Mouse (Mus musculus) heart, embryonic 15.5 days (tissue): ENCODE measurements around the gene Jmy. TPM values are rescaled to one million over a fixed set of nuclear protein-coding genes. Genes with fewer than 3 reads are reported as not detected.
"Not testable (repeated sequence)": the region's sequence is repeated elsewhere in the genome, so short reads cannot be mapped to it uniquely, and the experiment has no call there.

Experiments used
- ATAC-seq: fragments of 200-750 bp; cut with Nextera tagmentation; replicated peaks from 2 replicates; pipeline ENCODE4 v1.8.0; 2017; ENCODE audit warnings: low read depth, moderate TSS enrichment; ENCODE audit not compliant: insufficient number of reproducible peaks, insufficient read depth, low FRiP score
- H3K27ac ChIP-seq: fragments of 300-500 bp; sonication (generic); 2 replicates; pipeline ENCODE4 v1.5.1; 2015; ENCODE audit warnings: mild to moderate bottlenecking, inconsistent platforms
- H3K27me3 ChIP-seq: fragments of 300-500 bp; sonication (generic); 2 replicates; pipeline ENCODE4 v1.6.1; 2015; ENCODE audit warnings: inconsistent platforms
- H3K36me3 ChIP-seq: fragments of 300-500 bp; sonication (generic); 2 replicates; pipeline ENCODE4 v1.6.1; 2015; ENCODE audit warnings: mild to moderate bottlenecking, inconsistent platforms
- H3K4me1 ChIP-seq: fragments of 300-500 bp; sonication (generic); replicated peaks from 2 replicates; pipeline ENCODE4 v1.6.1; 2015; ENCODE audit warnings: inconsistent platforms
- H3K4me2 ChIP-seq: fragments of 300-500 bp; sonication (generic); 2 replicates; pipeline ENCODE4 v1.6.1; 2015; ENCODE audit warnings: inconsistent platforms, mild to moderate bottlenecking, moderate library complexity
- H3K4me3 ChIP-seq: fragments of 300-500 bp; sonication (generic); 2 replicates; pipeline ENCODE4 v1.5.1; 2015; ENCODE audit warnings: mild to moderate bottlenecking, inconsistent platforms
- H3K9ac ChIP-seq: fragments of 300-500 bp; sonication (generic); 2 replicates; pipeline ENCODE4 v1.6.1; 2015; ENCODE audit warnings: mild to moderate bottlenecking, inconsistent platforms
- H3K9me3 ChIP-seq: fragments of 300-500 bp; sonication (generic); replicated peaks from 2 replicates; pipeline ENCODE4 v1.6.1; 2016; ENCODE audit warnings: inconsistent platforms
- WGBS: fragments of 180-500 bp; shearing (Covaris S2); methylation state at CpG from one replicate; pipeline ENCODE4 v1.1.7; 2015; ENCODE audit warnings: mixed read lengths; 5-methylcytosine and 5-hydroxymethylcytosine counted together
- polyA plus RNA-seq: library from polyadenylated mRNA; unstranded; fragments of >200 nt; fragmentation: Nextera tagmentation; extraction: Ambion mirVana; gene quantifications from 2 replicates; pipeline ENCODE4 v1.2.1, GENCODE M21; 2015

Gene Jmy
- polyA plus RNA-seq, result 5.9 and 6.9 TPM in 2 replicates

GRCm38 (mm10) chr13:93499167-93499972, at the start of gene Jmy:
Jmy (minus strand) TSS chr13:93499808.
- peak; percentile 89 for ATAC-seq
- Histone ChIP-seq H3K27me3 (no peaks in the 10 kb centered on the region), H3K27ac (peak within 1 kb of the TSS; percentile 98), H3K36me3 (no peaks in the 10 kb centered on the region), H3K4me1 (peaks cover 16% of the 10 kb centered on the region), H3K4me2 (peak within 1 kb of the TSS; percentile 75), H3K9ac (peak within 1 kb of the TSS; percentile 97), H3K9me3 (no peaks in the 10 kb centered on the region), H3K4me3 (peak within 1 kb of the TSS; percentile 93)
- under 1% methylated on average over 105 of the region's 105 CpGs for WGBS

- H3K4me3 ChIP-seq, result no peak overlapping the region
- H3K27me3 ChIP-seq, result no peaks in the 10 kb centered on the region
- no peak overlapping the region for H3K4me2 ChIP-seq
- H3K4me1 ChIP-seq, result no peaks in the 10 kb centered on the region
- WGBS, result 85% methylated on average over 5 of the region's 5 CpGs
- no peaks in the 10 kb centered on the region for H3K36me3 ChIP-seq
- H3K9me3 ChIP-seq, result no peaks in the 10 kb centered on the region
- no peak overlapping the region for H3K9ac ChIP-seq
- no peak overlapping the region for H3K27ac ChIP-seq
- ATAC-seq, result no peak
These were observed 48.0 kb upstream of the Jmy start for GRCm38 (mm10) chr13:93547641-93548040.

GRCm38 (mm10) chr13:93546011-93546410, 46.4 kb upstream of the Jmy start:
- ATAC-seq, result no peak
- Histone ChIP-seq H3K36me3 (no peaks in the 10 kb centered on the region), H3K4me2 (no peak overlapping the region), H3K27ac (no peak overlapping the region), H3K9ac (no peak overlapping the region), H3K4me3 (no peak overlapping the region), H3K9me3 (no peaks in the 10 kb centered on the region), H3K27me3 (no peaks in the 10 kb centered on the region), H3K4me1 (no peaks in the 10 kb centered on the region)
- 52% methylated on average over 1 of the region's 1 CpGs for WGBS

DNA sequence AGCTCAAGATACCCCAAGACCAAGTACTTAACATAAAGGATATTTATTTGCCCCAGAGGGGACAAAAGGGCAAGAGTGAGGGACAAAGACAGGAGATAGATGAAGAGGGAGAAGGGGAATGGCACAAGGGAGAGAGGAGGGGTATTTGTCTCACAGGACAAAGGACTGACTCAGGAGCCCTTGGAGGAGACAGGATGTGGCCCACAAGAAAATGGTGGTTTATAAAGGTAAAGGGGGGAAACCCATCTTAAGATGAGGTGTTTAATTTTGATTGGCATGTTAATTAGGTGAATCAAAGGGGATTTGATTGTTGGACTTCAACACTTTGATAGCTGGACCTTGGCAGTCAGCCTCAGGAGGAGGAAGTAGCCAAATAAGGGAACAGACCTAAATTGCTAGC, 44.7 kb upstream of the Jmy start:
- Histone ChIP-seq H3K36me3 (no peaks in the 10 kb centered on the region), H3K4me3 (no peak overlapping the region), H3K27me3 (no peaks in the 10 kb centered on the region), H3K27ac (no peak overlapping the region), H3K4me2 (no peak overlapping the region), H3K4me1 (no peaks in the 10 kb centered on the region), H3K9me3 (no peaks in the 10 kb centered on the region), H3K9ac (no peak overlapping the region)
- no peak for ATAC-seq

- WGBS, result 72% methylated on average over 4 of the region's 4 CpGs
- H3K36me3 ChIP-seq, result no peaks in the 10 kb centered on the region
- no peak overlapping the region for H3K4me2 ChIP-seq
- no peaks in the 10 kb centered on the region for H3K4me1 ChIP-seq
- no peak overlapping the region for H3K9ac ChIP-seq
- H3K27me3 ChIP-seq, result no peaks in the 10 kb centered on the region
- ATAC-seq, result no peak
- no peak overlapping the region for H3K27ac ChIP-seq
- no peaks in the 10 kb centered on the region for H3K9me3 ChIP-seq
- H3K4me3 ChIP-seq, result no peak overlapping the region
These were observed 39.7 kb upstream of the Jmy start for GRCm38 (mm10) chr13:93539311-93539710.

DNA sequence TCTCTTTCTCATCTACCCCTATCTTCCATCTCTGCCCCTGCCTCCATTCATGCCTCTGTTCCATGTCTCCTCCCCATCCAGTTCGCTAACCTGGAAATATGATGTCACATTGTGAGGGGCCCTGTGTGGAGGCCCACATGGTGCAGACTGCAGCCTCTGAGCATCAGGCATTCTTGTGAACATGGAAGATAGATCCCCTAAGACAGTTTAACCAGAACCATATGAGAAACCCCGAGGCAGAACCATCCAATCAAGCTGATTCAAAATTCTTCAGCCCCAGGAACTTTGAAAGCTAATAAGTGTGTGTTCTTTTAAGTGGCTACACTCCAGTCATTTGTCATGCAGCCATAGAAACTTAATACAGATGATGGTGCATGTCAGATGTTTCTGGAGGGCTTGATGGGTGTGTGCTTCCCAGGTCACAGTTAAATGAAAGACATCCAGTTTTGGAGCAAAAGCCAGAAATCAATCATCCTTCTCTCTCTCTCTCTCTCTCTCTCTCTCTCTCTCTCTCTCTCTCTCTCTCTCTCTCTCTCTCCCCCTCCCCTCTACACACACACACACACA, 19.2 kb upstream of the Jmy start:
- Histone ChIP-seq H3K9me3 (no peaks in the 10 kb centered on the region), H3K4me3 (no peak overlapping the region), H3K36me3 (no peaks in the 10 kb centered on the region), H3K27me3 (no peaks in the 10 kb centered on the region), H3K4me2 (no peak overlapping the region), H3K9ac (no peak overlapping the region), H3K27ac (no peak overlapping the region), H3K4me1 (peaks cover 4% of the 10 kb centered on the region; the same call in 1 of the 2 replicates)
- ATAC-seq, result no peak
- WGBS, result 66% methylated on average over 2 of the region's 2 CpGs

GRCm38 (mm10) chr13:93517223-93517622, 17.6 kb upstream of the Jmy start:
- H3K4me1 ChIP-seq, result peaks cover 4% of the 10 kb centered on the region; the same call in 1 of the 2 replicates
- no peak for ATAC-seq

DNA sequence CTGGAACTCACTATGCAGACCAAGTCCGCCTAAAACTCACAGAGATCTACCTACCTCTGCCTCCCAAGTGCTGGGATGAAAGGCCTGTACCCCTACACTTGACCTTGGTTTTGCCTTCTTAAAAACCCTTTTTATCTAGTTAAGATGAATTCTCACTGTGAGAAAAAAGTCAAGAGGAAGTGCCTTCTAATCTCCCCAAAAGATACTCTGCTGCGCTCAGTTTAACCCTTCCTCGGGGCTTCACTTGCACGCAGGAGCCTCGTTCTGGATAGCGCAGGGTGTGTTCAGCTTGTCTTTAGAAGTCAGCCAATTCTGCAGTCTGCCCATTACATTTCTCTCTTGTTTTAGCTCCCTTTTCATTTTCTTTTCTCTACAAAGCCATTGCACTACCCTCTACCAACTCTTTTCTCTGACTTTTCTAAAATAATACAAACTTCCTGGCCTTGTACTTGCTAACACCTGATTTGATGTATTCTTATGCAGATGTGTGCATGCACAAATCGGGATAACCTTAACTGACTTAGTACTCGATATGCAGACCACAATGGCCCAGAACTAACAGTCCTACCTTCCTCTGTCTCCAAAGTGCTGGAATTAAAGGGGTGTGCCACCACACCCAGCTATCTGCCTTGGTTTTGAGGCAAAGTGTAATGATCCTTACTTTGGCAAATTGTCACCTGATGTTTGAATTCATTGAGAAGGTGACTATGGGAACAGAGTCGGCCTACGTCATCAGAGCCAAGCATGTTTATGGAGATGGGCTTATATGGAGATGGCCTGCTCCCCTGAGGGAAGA, 14.6 kb upstream of the Jmy start:
- H3K27me3 ChIP-seq, result no peaks in the 10 kb centered on the region
- H3K27ac ChIP-seq, result no peak overlapping the region
- no peak for ATAC-seq
- no peaks in the 10 kb centered on the region for H3K9me3 ChIP-seq
- no peak overlapping the region for H3K9ac ChIP-seq
- no peak overlapping the region for H3K4me2 ChIP-seq
- no peak overlapping the region for H3K4me3 ChIP-seq
- WGBS, result 77% methylated on average over 10 of the region's 10 CpGs
- H3K4me1 ChIP-seq, result peaks cover 4% of the 10 kb centered on the region; the same call in 1 of the 2 replicates
- H3K36me3 ChIP-seq, result no peaks in the 10 kb centered on the region

More at GRCm38 (mm10) chr13:93517223-93517622, 17.6 kb upstream of the Jmy start:
- Histone ChIP-seq H3K4me3 (no peak overlapping the region), H3K27ac (no peak overlapping the region), H3K9ac (no peak overlapping the region), H3K27me3 (no peaks in the 10 kb centered on the region), H3K36me3 (no peaks in the 10 kb centered on the region), H3K4me2 (no peak overlapping the region), H3K9me3 (no peaks in the 10 kb centered on the region)

GRCm38 (mm10) chr13:93510447-93511180, 11.0 kb upstream of the Jmy start:
- H3K27ac ChIP-seq, result no peak overlapping the region
- H3K27me3 ChIP-seq, result no peaks in the 10 kb centered on the region
- H3K9ac ChIP-seq, result no peak overlapping the region
- no peak for ATAC-seq
- no peak overlapping the region for H3K4me3 ChIP-seq
- no peaks in the 10 kb centered on the region for H3K4me1 ChIP-seq
- no peaks in the 10 kb centered on the region for H3K36me3 ChIP-seq
- 63% methylated on average over 16 of the region's 16 CpGs for WGBS
- H3K9me3 ChIP-seq, result no peaks in the 10 kb centered on the region
- H3K4me2 ChIP-seq, result no peak overlapping the region

DNA sequence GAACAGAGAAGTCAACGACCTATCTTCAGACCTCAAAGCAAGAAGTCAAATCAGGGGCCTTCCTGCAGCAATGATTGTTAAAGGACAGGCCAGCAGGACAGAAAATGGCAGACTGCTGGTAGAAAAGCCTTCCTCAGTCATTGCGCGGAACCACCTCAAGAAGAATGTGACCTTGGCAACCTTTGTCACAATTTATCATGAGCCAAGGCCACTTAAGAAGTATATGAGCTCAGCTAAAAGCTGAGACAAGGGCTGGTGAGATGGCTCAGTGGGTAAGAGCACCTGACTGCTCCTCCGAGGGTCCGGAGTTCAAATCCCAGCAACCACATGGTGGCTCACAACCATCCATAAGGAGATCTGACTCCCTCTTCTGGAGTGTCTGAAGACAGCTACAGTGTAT, 7.3 kb upstream of the Jmy start:
- not testable (repeated sequence) for H3K4me1 ChIP-seq, H3K36me3 ChIP-seq, H3K9me3 ChIP-seq, H3K27ac ChIP-seq, H3K9ac ChIP-seq, H3K4me3 ChIP-seq, H3K4me2 ChIP-seq, H3K27me3 ChIP-seq, ATAC-seq
- 77% methylated on average over 5 of the region's 5 CpGs for WGBS

GRCm38 (mm10) chr13:93501724-93502123, 2.1 kb upstream of the Jmy start:
- 47% methylated on average over 4 of the region's 4 CpGs for WGBS
- H3K4me2 ChIP-seq, result no peak overlapping the region

More at GRCm38 (mm10) chr13:93501724-93502123, 2.1 kb upstream of the Jmy start:
- no peaks in the 10 kb centered on the region for H3K36me3 ChIP-seq
- no peaks in the 10 kb centered on the region for H3K9me3 ChIP-seq
- no peak overlapping the region for H3K9ac ChIP-seq
- H3K27ac ChIP-seq, result no peak overlapping the region
- H3K27me3 ChIP-seq, result no peaks in the 10 kb centered on the region
- H3K4me1 ChIP-seq, result peaks cover 7% of the 10 kb centered on the region; the same call in 1 of the 2 replicates
- no peak overlapping the region for H3K4me3 ChIP-seq
- no peak for ATAC-seq
